Mouse (Mus musculus): ENCODE results near the gene Prdx6. TPM values are rescaled to one million over a fixed set of nuclear protein-coding genes. Genes with fewer than 3 reads are reported as not detected.

Gene Prdx6
- polyA plus RNA-seq, 1 experiment from 2014 or later: 783 TPM

GRCm38 (mm10) chr1:161263584-161263983 is 12.6 kb upstream of the Prdx6 start:
- Histone ChIP-seq H3K27me3 (replicated peaks; ENCODE audit: low read depth, poor library complexity, severe bottlenecking) (no peaks in the 10 kb centered on the region), H3K36me3 (replicated peaks) (no peaks in the 10 kb centered on the region), H3K4me1 (no peaks in the 10 kb centered on the region), H3K4me3 (no peak overlapping the region), H3K27ac (replicated peaks) (no peak overlapping the region), H3K9me3 (no peaks in the 10 kb centered on the region)
- no peak for DNase-seq (ENCODE audit: low spot score)
- 89% methylated on average over 8 of the region's 8 CpGs for WGBS

GRCm38 (mm10) chr1:161262542-161262941 is 11.5 kb upstream of the Prdx6 start:
- Histone ChIP-seq H3K9me3 (no peaks in the 10 kb centered on the region), H3K27ac (replicated peaks) (no peak overlapping the region), H3K36me3 (replicated peaks) (no peaks in the 10 kb centered on the region), H3K27me3 (replicated peaks; ENCODE audit: low read depth, poor library complexity, severe bottlenecking) (no peaks in the 10 kb centered on the region), H3K4me1 (no peaks in the 10 kb centered on the region), H3K4me3 (no peak overlapping the region)
- no peak for DNase-seq (ENCODE audit: low spot score)
- 84% methylated on average over 2 of the region's 2 CpGs for WGBS

GRCm38 (mm10) chr1:161260761-161261160 is 9.7 kb upstream of the Prdx6 start:
- H3K4me1 ChIP-seq: no peaks in the 10 kb centered on the region
- no peaks in the 10 kb centered on the region for H3K36me3 ChIP-seq (replicated peaks)
- H3K27me3 ChIP-seq (replicated peaks; ENCODE audit: low read depth, poor library complexity, severe bottlenecking): no peaks in the 10 kb centered on the region
- WGBS: 72% methylated on average over 2 of the region's 2 CpGs
- H3K4me3 ChIP-seq: no peak overlapping the region
- DNase-seq (ENCODE audit: low spot score): no peak
- H3K27ac ChIP-seq (replicated peaks): no peak overlapping the region
- H3K9me3 ChIP-seq: no peaks in the 10 kb centered on the region

- H3K9me3 ChIP-seq: no peaks in the 10 kb centered on the region
- WGBS: 83% methylated on average over 6 of the region's 6 CpGs
- no peak overlapping the region for H3K4me3 ChIP-seq
- H3K4me1 ChIP-seq: 0 out of 2 replicates have a peak, but pooled peaks cover 2% of the 10 kb centered on the region
- H3K27ac ChIP-seq (replicated peaks): no peak overlapping the region
- H3K27me3 ChIP-seq (replicated peaks; ENCODE audit: low read depth, poor library complexity, severe bottlenecking): no peaks in the 10 kb centered on the region
- H3K36me3 ChIP-seq (replicated peaks): no peaks in the 10 kb centered on the region
- DNase-seq (ENCODE audit: low spot score): no peak
Observed at GRCm38 (mm10) chr1:161259142-161259541, 8.1 kb upstream of the Prdx6 start.

GRCm38 (mm10) chr1:161258331-161258730 is 7.3 kb upstream of the Prdx6 start:
- WGBS: 93% methylated on average over 2 of the region's 2 CpGs
- H3K4me3 ChIP-seq: no peak overlapping the region
- H3K9me3 ChIP-seq: no peaks in the 10 kb centered on the region
- no peak overlapping the region for H3K27ac ChIP-seq (replicated peaks)
- no peaks in the 10 kb centered on the region for H3K27me3 ChIP-seq (replicated peaks; ENCODE audit: low read depth, poor library complexity, severe bottlenecking)
- H3K36me3 ChIP-seq (replicated peaks): no peaks in the 10 kb centered on the region
- no peak for DNase-seq (ENCODE audit: low spot score)
- 0 out of 2 replicates have a peak, but pooled peaks cover 2% of the 10 kb centered on the region for H3K4me1 ChIP-seq

GRCm38 (mm10) chr1:161256918-161257317 is 5.9 kb upstream of the Prdx6 start:
- 80% methylated on average over 7 of the region's 7 CpGs for WGBS
- Histone ChIP-seq H3K9me3 (no peaks in the 10 kb centered on the region), H3K27me3 (replicated peaks; ENCODE audit: low read depth, poor library complexity, severe bottlenecking) (peaks cover 5% of the 10 kb centered on the region; the same call in 1 of the 2 replicates), H3K4me1 (peaks cover 6% of the 10 kb centered on the region), H3K27ac (replicated peaks) (no peak overlapping the region), H3K4me3 (no peak overlapping the region), H3K36me3 (replicated peaks) (no peaks in the 10 kb centered on the region)
- DNase-seq (ENCODE audit: low spot score): no peak

GRCm38 (mm10) chr1:161254361-161254760 is 3.3 kb upstream of the Prdx6 start:
- Histone ChIP-seq H3K27me3 (replicated peaks; ENCODE audit: low read depth, poor library complexity, severe bottlenecking) (peaks cover 7% of the 10 kb centered on the region), H3K27ac (replicated peaks) (no peak overlapping the region), H3K9me3 (no peaks in the 10 kb centered on the region), H3K36me3 (replicated peaks) (no peaks in the 10 kb centered on the region), H3K4me3 (no peak overlapping the region), H3K4me1 (peaks cover 20% of the 10 kb centered on the region)
- DNase-seq (ENCODE audit: low spot score): no peak
- 90% methylated on average over 1 of the region's 1 CpGs for WGBS

- Histone ChIP-seq H3K9me3 (no peaks in the 10 kb centered on the region), H3K4me1 (peaks cover 34% of the 10 kb centered on the region), H3K27me3 (replicated peaks; ENCODE audit: low read depth, poor library complexity, severe bottlenecking) (peaks cover 7% of the 10 kb centered on the region), H3K36me3 (replicated peaks) (0 out of 2 replicates have a peak, but pooled peaks cover 4% of the 10 kb centered on the region), H3K4me3 (no peak overlapping the region), H3K27ac (replicated peaks) (no peak overlapping the region)
- 83% methylated on average over 3 of the region's 3 CpGs for WGBS
- DNase-seq (ENCODE audit: low spot score): no peak
Observed at GRCm38 (mm10) chr1:161252901-161253300, 1.9 kb upstream of the Prdx6 start.

GRCm38 (mm10) chr1:161252365-161252764 is 1.3 kb upstream of the Prdx6 start:
- no peak for DNase-seq (ENCODE audit: low spot score)
- peaks cover 7% of the 10 kb centered on the region for H3K27me3 ChIP-seq (replicated peaks; ENCODE audit: low read depth, poor library complexity, severe bottlenecking)
- no peak overlapping the region for H3K4me3 ChIP-seq
- peaks cover 9% of the 10 kb centered on the region; the same call in 1 of the 2 replicates for H3K36me3 ChIP-seq (replicated peaks)
- 83% methylated on average over 9 of the region's 9 CpGs for WGBS
- H3K27ac ChIP-seq (replicated peaks): no peak overlapping the region
- peaks cover 40% of the 10 kb centered on the region for H3K4me1 ChIP-seq
- H3K9me3 ChIP-seq: no peaks in the 10 kb centered on the region

- no peaks in the 10 kb centered on the region for H3K9me3 ChIP-seq
- peaks cover 40% of the 10 kb centered on the region for H3K4me1 ChIP-seq
- H3K27me3 ChIP-seq (replicated peaks; ENCODE audit: low read depth, poor library complexity, severe bottlenecking): peaks cover 7% of the 10 kb centered on the region
- H3K36me3 ChIP-seq (replicated peaks): peaks cover 16% of the 10 kb centered on the region
- 62% methylated on average over 9 of the region's 9 CpGs for WGBS
- no peak for DNase-seq (ENCODE audit: low spot score)
- peak overlapping the region; percentile 97 for H3K4me3 ChIP-seq
- H3K27ac ChIP-seq (replicated peaks): peak overlapping the region; percentile 97
Observed at GRCm38 (mm10) chr1:161251417-161252265, 622 bp upstream of the Prdx6 start.

- peaks cover 32% of the 10 kb centered on the region for H3K36me3 ChIP-seq (replicated peaks)
- WGBS: 2% methylated on average over 15 of the region's 15 CpGs
- no peaks in the 10 kb centered on the region for H3K9me3 ChIP-seq
- peak; percentile 77 for DNase-seq (ENCODE audit: low spot score)
- H3K4me3 ChIP-seq: peak overlapping the region; percentile 97
- peak overlapping the region; percentile 97 for H3K27ac ChIP-seq (replicated peaks)
- peaks cover 38% of the 10 kb centered on the region for H3K4me1 ChIP-seq
- H3K27me3 ChIP-seq (replicated peaks; ENCODE audit: low read depth, poor library complexity, severe bottlenecking): peaks cover 7% of the 10 kb centered on the region
Observed at GRCm38 (mm10) chr1:161250031-161250603, 902 bp downstream of the Prdx6 start.

GRCm38 (mm10) chr1:161249442-161249841 is 1.6 kb downstream of the Prdx6 start:
- DNase-seq (ENCODE audit: low spot score): no peak

GRCm38 (mm10) chr1:161248685-161249084 is 2.3 kb downstream of the Prdx6 start:
- peaks cover 46% of the 10 kb centered on the region for H3K36me3 ChIP-seq (replicated peaks)
- peaks cover 38% of the 10 kb centered on the region for H3K4me1 ChIP-seq
- H3K27ac ChIP-seq (replicated peaks): peak overlapping the region; percentile 97; the same call in 1 of the 2 replicates
- peaks cover 7% of the 10 kb centered on the region for H3K27me3 ChIP-seq (replicated peaks; ENCODE audit: low read depth, poor library complexity, severe bottlenecking)
- 59% methylated on average over 7 of the region's 7 CpGs for WGBS
- no peaks in the 10 kb centered on the region for H3K9me3 ChIP-seq
- H3K4me3 ChIP-seq: peak overlapping the region; percentile 97
- no peak for DNase-seq (ENCODE audit: low spot score)

More at GRCm38 (mm10) chr1:161249442-161249841, 1.6 kb downstream of the Prdx6 start:
- Histone ChIP-seq H3K4me1 (peaks cover 38% of the 10 kb centered on the region), H3K9me3 (no peaks in the 10 kb centered on the region), H3K27me3 (replicated peaks; ENCODE audit: low read depth, poor library complexity, severe bottlenecking) (peaks cover 7% of the 10 kb centered on the region), H3K27ac (replicated peaks) (peak overlapping the region; percentile 97), H3K36me3 (replicated peaks) (peaks cover 38% of the 10 kb centered on the region), H3K4me3 (peak overlapping the region; percentile 97)
- WGBS: 47% methylated on average over 6 of the region's 6 CpGs

Data from embryonic facial prominence, embryonic 10.5 days (tissue).